Mouse (Mus musculus): ENCODE measurements around the gene Btc. TPM values are rescaled to one million over a fixed set of nuclear protein-coding genes. Genes with fewer than 3 reads are reported as not detected.

Btc gene
- total RNA-seq (2021), result 1 to 10 TPM; 1.5 to 1.8 TPM
- long read RNA-seq, experiment 1, partial matches to known transcripts, result 1 of 1 reads
- long read RNA-seq, experiment 1, other reads (novel, unspliced or antisense), result 0 of 1 reads
- long read RNA-seq, experiment 2, partial matches to known transcripts, result 0 of 1 reads
- long read RNA-seq, experiment 2, other reads (novel, unspliced or antisense), result 0 of 1 reads

GRCm38 (mm10) chr5:91402339-91403211 is at the start of gene Btc:
Gene Btc, minus strand, starts transcription at chr5:91402994.
- DNase-seq, result peak; percentile 52 to 79

DNA sequence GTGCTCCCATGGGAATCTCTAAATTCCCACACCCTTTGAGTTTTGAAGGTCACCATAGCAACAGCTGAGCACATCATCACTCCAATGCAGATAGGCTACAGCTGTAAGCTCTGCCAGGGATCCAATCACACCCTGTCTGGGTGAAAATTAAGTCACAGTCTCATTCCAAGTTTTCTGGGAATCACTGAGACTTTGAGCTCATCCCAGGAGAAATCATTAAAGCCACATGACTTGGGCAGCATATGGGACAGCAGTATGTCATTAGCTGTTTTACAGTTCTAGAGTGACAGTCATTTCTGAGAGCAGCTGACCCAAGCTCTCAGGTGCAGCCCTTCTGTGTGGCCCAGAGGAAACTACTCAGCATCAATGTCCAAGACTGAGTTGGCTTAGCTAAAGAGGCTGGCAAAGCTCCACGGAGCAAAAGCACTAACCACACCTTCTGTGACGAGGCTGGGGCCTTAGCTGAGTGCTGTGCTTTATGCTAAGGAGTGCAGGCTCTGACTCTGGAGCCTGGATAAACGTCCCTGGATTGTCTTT is 42.3 kb upstream of the Btc start:
- DNase-seq, result peak in 1 of 2 experiments; percentile 7

DNA sequence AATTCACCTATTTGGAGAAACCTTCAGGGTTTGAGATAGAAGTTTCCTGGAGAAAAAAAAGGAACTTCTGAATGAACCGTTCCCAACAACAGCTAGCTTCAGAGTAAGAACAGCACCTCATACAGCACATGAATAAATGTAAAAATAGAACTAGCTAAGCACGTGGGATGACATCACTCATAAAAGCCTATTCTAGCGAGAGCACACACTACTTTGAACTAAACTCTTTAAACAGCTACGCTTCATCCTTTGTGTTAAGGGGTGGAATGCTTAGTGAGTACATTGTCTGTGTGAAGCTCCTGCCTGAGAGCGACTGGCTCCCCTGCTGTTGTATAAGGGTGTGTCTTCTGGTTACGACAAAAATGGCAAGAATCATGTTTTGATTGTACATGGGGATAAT is 33.8 kb upstream of the Btc start:
- no peak for DNase-seq

- no peak for DNase-seq
Measured at GRCm38 (mm10) chr5:91434723-91435658, 32.2 kb upstream of the Btc start.

DNA sequence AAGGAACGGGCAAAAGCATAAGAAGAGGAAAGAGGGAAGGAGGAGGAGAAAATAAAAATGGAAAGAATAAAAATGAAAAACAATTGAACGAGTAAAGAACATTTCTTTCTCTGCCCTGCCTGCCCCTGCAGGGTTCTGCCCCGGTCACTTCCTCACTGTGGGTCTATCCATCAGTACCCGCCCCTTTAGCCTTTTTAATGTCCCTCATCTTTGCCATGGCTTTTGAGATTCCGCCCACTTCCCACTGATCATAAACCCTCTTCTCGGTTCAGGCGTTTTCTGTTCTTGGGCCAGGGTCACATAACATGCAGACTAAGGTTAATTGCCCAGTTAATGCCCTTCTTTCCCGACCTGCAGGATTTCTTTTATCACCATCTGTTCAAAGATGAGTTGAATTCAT is 25.8 kb upstream of the Btc start:
- DNase-seq, result no peak

DNA sequence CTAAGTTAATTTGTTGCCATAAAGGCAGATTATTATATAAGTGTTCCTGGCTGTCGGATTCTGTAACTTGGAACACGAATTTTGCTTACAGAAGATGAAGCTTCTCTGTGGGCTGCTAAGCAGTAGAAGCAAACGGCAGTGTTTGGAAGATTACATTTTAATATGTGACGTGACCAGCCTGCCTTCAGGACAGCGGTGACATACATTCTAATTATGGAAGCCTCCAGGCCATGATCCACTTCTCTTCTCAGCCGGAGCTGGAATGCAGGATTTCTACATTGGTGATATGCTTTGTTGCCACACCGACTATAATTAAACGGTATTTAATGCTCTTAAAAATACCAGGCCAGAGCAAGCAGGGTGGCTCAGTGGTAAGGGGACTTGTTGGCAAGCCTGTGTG is 11.0 kb upstream of the Btc start:
- no peak for DNase-seq

DNA sequence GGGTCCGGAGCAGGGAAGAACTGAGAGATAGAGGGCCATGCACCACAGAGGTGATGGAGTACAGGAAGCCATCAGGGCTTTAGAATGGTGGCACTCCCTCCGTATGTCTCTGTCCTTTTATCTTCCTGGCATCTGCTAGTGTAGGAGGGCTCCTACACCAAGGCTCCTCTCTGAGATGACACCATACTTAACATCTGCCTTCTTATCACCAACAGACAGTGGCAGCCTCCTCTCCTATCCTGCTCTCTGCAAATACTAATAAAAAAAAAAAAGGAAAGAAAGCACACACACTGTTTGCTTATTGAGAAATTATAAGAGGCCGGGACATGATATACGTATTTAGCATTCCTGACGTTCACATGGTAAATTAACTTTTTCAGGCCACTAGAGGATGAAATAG is 1.5 kb upstream of the Btc start:
- no peak for DNase-seq

GRCm38 (mm10) chr5:91403281-91403680 is 487 bp upstream of the Btc start:
- no peak for DNase-seq

DNA sequence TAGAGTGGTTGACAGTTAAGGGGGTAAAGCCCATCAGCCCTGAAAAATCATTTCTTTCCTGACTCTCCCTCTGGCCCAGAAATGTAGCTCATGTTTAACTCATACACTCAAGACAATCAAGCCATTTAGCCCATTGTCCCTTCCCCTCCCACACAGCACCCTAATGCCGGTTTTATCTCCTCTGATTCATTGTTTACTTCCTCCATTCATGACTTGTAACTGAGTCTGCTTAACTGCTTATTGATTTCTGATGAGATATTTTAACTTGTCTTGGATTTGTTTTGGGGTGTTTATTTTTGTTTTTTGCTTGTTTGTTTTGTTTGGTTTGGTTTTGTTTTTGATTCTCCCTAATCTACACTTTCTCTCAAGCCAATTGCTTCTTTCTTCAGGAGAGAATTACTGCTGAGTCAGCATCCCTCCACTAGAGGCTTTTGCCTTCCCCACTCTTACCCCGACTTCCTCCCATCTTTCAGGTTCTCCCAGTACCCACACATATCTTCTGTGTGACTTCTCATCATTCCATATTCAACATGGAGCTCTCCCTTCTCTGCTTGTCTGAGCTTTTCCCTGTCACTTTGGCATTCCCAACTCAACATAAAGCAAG is 2.2 kb downstream of the Btc start:
- no peak for DNase-seq

- DNase-seq, result no peak
Measured at GRCm38 (mm10) chr5:91375467-91375866, 27.3 kb downstream of the Btc start.

- no peak for DNase-seq
Measured at GRCm38 (mm10) chr5:91368061-91368565, 34.7 kb downstream of the Btc start.

DNA sequence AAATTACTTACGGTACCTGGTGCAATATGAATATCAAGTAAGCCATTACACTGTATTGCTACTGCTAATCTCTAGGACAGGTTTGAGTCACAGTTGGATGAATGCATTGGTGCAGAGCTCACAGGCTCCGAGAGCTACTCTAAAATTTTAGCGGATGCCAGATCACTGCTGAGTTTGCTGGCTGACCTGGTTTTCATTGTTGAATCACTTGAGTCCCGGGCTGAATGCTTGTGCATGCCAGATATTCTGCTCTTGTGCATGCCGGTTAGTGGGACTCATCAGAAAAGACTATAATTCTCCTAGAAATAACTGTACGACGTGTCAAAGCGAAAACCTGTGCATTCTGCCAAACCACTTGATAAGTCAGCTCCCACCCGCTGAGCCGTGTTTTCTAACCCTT is 35.9 kb downstream of the Btc start:
- no peak for DNase-seq

- DNase-seq, result no peak
Measured at GRCm38 (mm10) chr5:91363274-91363991, 39.4 kb downstream of the Btc start.

DNA sequence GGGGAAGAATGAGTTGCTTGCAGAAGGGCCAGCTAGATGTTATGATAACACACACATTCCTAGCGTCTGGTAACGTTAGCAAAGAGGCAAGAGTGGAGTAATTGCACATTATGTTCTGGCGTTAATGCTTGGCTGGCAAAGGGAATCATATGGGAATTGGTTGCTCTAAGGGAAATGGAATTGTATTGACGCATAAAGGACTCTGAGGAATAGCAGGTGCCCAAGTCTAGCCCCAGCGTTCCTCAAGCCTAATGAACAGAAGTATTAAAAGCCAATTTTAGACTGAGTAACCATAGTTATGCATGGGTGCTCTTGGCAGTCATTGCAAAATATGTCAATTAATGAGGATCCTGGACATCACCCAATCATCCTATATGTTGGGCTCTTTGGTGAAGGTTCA is 50.1 kb downstream of the Btc start:
- no peak for DNase-seq

- no peak for DNase-seq
Measured at GRCm38 (mm10) chr5:91345681-91346080, 57.1 kb downstream of the Btc start.

- no peak for DNase-seq
Measured at GRCm38 (mm10) chr5:91345064-91345463, 57.7 kb downstream of the Btc start.

- no peak for DNase-seq
Measured at GRCm38 (mm10) chr5:91341981-91342760, 60.6 kb downstream of the Btc start.

DNA sequence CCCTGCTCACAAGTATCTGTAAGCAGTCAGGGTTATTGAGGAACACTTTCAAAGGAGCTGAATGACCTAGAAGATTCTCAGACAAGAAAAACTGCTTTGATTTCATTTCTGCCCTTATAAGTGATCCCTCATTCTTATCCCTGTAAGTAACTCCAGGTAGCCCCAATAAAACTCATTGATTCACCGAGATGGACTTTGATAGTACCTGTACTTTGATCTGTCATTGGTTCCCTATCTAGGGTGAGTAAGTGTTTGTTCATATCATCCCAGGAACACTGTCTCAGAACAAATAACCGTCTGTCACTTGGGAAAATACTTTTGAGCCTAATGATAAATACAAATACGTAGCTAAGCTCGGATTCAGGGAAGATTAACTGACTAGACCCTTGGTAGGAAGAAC is 68.6 kb downstream of the Btc start:
- no peak for DNase-seq

GRCm38 (mm10) chr5:91332079-91332865 is 70.5 kb downstream of the Btc start:
- DNase-seq, result no peak
